Mouse (Mus musculus) thymus, postnatal 25 days (tissue): ENCODE measurements around the gene 0610030E20Rik.
A peak's percentile ranks its signal among the peaks of the same experiment; 100 is the strongest.

ENCODE experiments used
- DNase-seq: peaks from one replicate; pipeline ENCODE4 v3.0.0; 2022

Gene 0610030E20Rik

GRCm38 (mm10) chr6:72347166-72347941 lies at the start of gene 0610030E20Rik:
Gene 0610030E20Rik (plus strand): TSS chr6:72347317.
- peak; percentile 83 for DNase-seq

GRCm38 (mm10) chr6:72297825-72298224 lies 49.3 kb upstream of the 0610030E20Rik start:
- no peak for DNase-seq

- no peak for DNase-seq
Measured at GRCm38 (mm10) chr6:72302349-72302925, 44.7 kb upstream of the 0610030E20Rik start.

GRCm38 (mm10) chr6:72303510-72303909 lies 43.6 kb upstream of the 0610030E20Rik start:
- DNase-seq, result no peak

GRCm38 (mm10) chr6:72312198-72312597 lies 34.9 kb upstream of the 0610030E20Rik start:
- DNase-seq, result no peak

- no peak for DNase-seq
Measured at GRCm38 (mm10) chr6:72313124-72313867, 33.8 kb upstream of the 0610030E20Rik start.

- no peak for DNase-seq
Measured at GRCm38 (mm10) chr6:72315384-72315783, 31.7 kb upstream of the 0610030E20Rik start.

- no peak for DNase-seq
Measured at GRCm38 (mm10) chr6:72316044-72316443, 31.1 kb upstream of the 0610030E20Rik start.

- DNase-seq, result no peak
Measured at GRCm38 (mm10) chr6:72318440-72318839, 28.7 kb upstream of the 0610030E20Rik start.

GRCm38 (mm10) chr6:72319019-72319418 lies 28.1 kb upstream of the 0610030E20Rik start:
- DNase-seq, result peak; percentile 24

GRCm38 (mm10) chr6:72322936-72323335 lies 24.2 kb upstream of the 0610030E20Rik start:
- DNase-seq, result no peak

- no peak for DNase-seq
Measured at GRCm38 (mm10) chr6:72323786-72324508, 23.2 kb upstream of the 0610030E20Rik start.

- peak; percentile 26 for DNase-seq
Measured at GRCm38 (mm10) chr6:72326274-72326673, 20.8 kb upstream of the 0610030E20Rik start.

- DNase-seq, result no peak
Measured at GRCm38 (mm10) chr6:72329019-72329418, 18.1 kb upstream of the 0610030E20Rik start.

GRCm38 (mm10) chr6:72330133-72330532 lies 17.0 kb upstream of the 0610030E20Rik start:
- no peak for DNase-seq

- DNase-seq, result no peak
Measured at GRCm38 (mm10) chr6:72333111-72333510, 14.0 kb upstream of the 0610030E20Rik start.

- DNase-seq, result no peak
Measured at GRCm38 (mm10) chr6:72340481-72340880, 6.6 kb upstream of the 0610030E20Rik start.

- no peak for DNase-seq
Measured at GRCm38 (mm10) chr6:72344396-72345073, 2.6 kb upstream of the 0610030E20Rik start.

GRCm38 (mm10) chr6:72345074-72345567 lies 2.0 kb upstream of the 0610030E20Rik start, which contains the start of gene Usp39:
Gene Usp39 (minus strand): TSS chr6:72345184.
- DNase-seq, result peak; percentile 89

- DNase-seq, result no peak
Measured at GRCm38 (mm10) chr6:72345633-72346032, 1.5 kb upstream of the 0610030E20Rik start.

GRCm38 (mm10) chr6:72346261-72346660 lies 856 bp upstream of the 0610030E20Rik start:
- no peak for DNase-seq

GRCm38 (mm10) chr6:72348411-72348810 lies 1.3 kb downstream of the 0610030E20Rik start:
- no peak for DNase-seq
